Mouse (Mus musculus): Measurements from ENCODE around the gene Isy1. TPM values are rescaled to one million over a fixed set of nuclear protein-coding genes. Genes with fewer than 3 reads are reported as not detected.

Gene Isy1
- total and polyA plus RNA-seq, 3 experiments = 43.8 to 140 (median 77.4) TPM

GRCm38 (mm10) chr6:87777842-87778241, 60.8 kb downstream of the Isy1 start, which contains the start of gene Gp9:
Gene Gp9, plus strand, starts transcription at chr6:87778072.
- Histone ChIP-seq H3K9ac (ENCODE audit: insufficient read depth, low read depth) (no peak within 1 kb of the TSS), H3K79me2 (replicated peaks; ENCODE audit: control insufficient read depth, extremely low read depth, insufficient read depth, poor library complexity, severe bottlenecking) (no peaks in the 10 kb centered on the region), H3K4me2 (ENCODE audit: insufficient read depth, low read depth, poor library complexity, severe bottlenecking) (no peak within 1 kb of the TSS), H3K27me3 (replicated peaks) (no peaks in the 10 kb centered on the region), H3K27ac (ENCODE audit: insufficient read depth, low read depth) (no peak within 1 kb of the TSS), H3K4me3 (replicated peaks in 1 of 3; ENCODE audit: low read depth in 2 of 3, low read length in 2 of 3, poor library complexity in 1 of 3) (no peak within 1 kb of the TSS), H3K9me3 (replicated peaks; ENCODE audit: low read length) (peaks cover 5% of the 10 kb centered on the region), H3K36me3 (replicated peaks in 1 of 2; ENCODE audit: control insufficient read depth in 1 of 2, insufficient read depth in 1 of 2, low read length in 1 of 2) (no peaks in the 10 kb centered on the region), H3K4me1 (ENCODE audit: control insufficient read depth in 1 of 2, insufficient read depth in 2 of 2) (peaks cover 0 to 8% of the 10 kb centered on the region in 2 experiments; a peak in 2 of 4 replicates)
- no peak for TF ChIP-seq TCF12 (IDR thresholded peaks at IDR 0.05; ENCODE audit: low read depth, low read length)
- TF ChIP-seq POLR2A (IDR thresholded peaks at IDR 0.05; ENCODE audit: low read depth, low read length) = no peak
- no peak for TF ChIP-seq ZMIZ1 (IDR thresholded peaks at IDR 0.05; ENCODE audit: low read depth, low read length)
- TF ChIP-seq NELFE (IDR thresholded peaks at IDR 0.05; ENCODE audit: low read depth, low read length) = no peak
- no peak for TF ChIP-seq ZNF384 (IDR thresholded peaks at IDR 0.05; ENCODE audit: low read depth, low read length)
- no peak for TF ChIP-seq E2F4 (IDR thresholded peaks at IDR 0.05; ENCODE audit: insufficient replicate concordance, low read depth, low read length)
- in situ Hi-C loops (cut with MboI; ENCODE audit: low pct_ligation_motif_present, low pct_unique_long_range_greater_than_20kb, low sequenced_read_pairs) (no loop called here), dilution Hi-C loops (cut with MboI; ENCODE audit: extremely low pct_ligation_motif_present, extremely low pct_unique_long_range_greater_than_20kb, low sequenced_read_pairs) (no loop called here)
- DNase-seq (ENCODE audit: extremely low read depth) = no peak

- Histone ChIP-seq H3K4me1 (ENCODE audit: control insufficient read depth in 1 of 2, insufficient read depth in 2 of 2) (peaks cover 0 to 8% of the 10 kb centered on the region in 2 experiments; a peak in 2 of 4 replicates), H3K27ac (ENCODE audit: insufficient read depth, low read depth) (no peak overlapping the region), H3K4me3 (replicated peaks in 1 of 3; ENCODE audit: low read depth in 2 of 3, low read length in 2 of 3, poor library complexity in 1 of 3) (no peak overlapping the region), H3K9ac (ENCODE audit: insufficient read depth, low read depth) (no peak overlapping the region), H3K4me2 (ENCODE audit: insufficient read depth, low read depth, poor library complexity, severe bottlenecking) (no peak overlapping the region), H3K36me3 (replicated peaks in 1 of 2; ENCODE audit: control insufficient read depth in 1 of 2, insufficient read depth in 1 of 2, low read length in 1 of 2) (no peaks in the 10 kb centered on the region), H3K9me3 (replicated peaks; ENCODE audit: low read length) (peaks cover 5% of the 10 kb centered on the region), H3K27me3 (replicated peaks) (no peaks in the 10 kb centered on the region), H3K79me2 (replicated peaks; ENCODE audit: control insufficient read depth, extremely low read depth, insufficient read depth, poor library complexity, severe bottlenecking) (no peaks in the 10 kb centered on the region)
- dilution Hi-C loops (cut with MboI; ENCODE audit: extremely low pct_ligation_motif_present, extremely low pct_unique_long_range_greater_than_20kb, low sequenced_read_pairs) = no loop called here
- no peak for TF ChIP-seq CHD1 (IDR thresholded peaks at IDR 0.05; ENCODE audit: low read depth, low read length)
- TF ChIP-seq RCOR1 (conservative IDR thresholded peaks at IDR 0.05; ENCODE audit: low read depth, low read length) = no peak
- no peak for TF ChIP-seq SIN3A (IDR thresholded peaks at IDR 0.05; ENCODE audit: low read length)
- in situ Hi-C loops (cut with MboI; ENCODE audit: low pct_ligation_motif_present, low pct_unique_long_range_greater_than_20kb, low sequenced_read_pairs) = no loop called here
- no peak for DNase-seq (ENCODE audit: extremely low read depth)
Measured at GRCm38 (mm10) chr6:87776663-87777062, 61.9 kb downstream of the Isy1 start.

- TF ChIP-seq RAD21 (IDR thresholded peaks at IDR 0.05; ENCODE audit: low read depth, low read length) = no peak
- TF ChIP-seq BHLHE40 (IDR thresholded peaks at IDR 0.05; ENCODE audit: low read depth, low read length) = no peak
- TF ChIP-seq ETS1 (conservative IDR thresholded peaks at IDR 0.05; ENCODE audit: low read depth, low read length) = no peak
- no peak for TF ChIP-seq E2F4 (IDR thresholded peaks at IDR 0.05; ENCODE audit: insufficient replicate concordance, low read depth, low read length)
- no peak for TF ChIP-seq CTCF (conservative IDR thresholded peaks at IDR 0.05 in 1 of 2, IDR thresholded peaks at IDR 0.05 in 1 of 2; ENCODE audit: low read depth in 2 of 2, low read length in 2 of 2)
- no peak for TF ChIP-seq MYC (IDR thresholded peaks at IDR 0.05; ENCODE audit: low read depth, low read length)
- TF ChIP-seq MEF2A (IDR thresholded peaks at IDR 0.05; ENCODE audit: borderline replicate concordance, low read depth, low read length) = no peak
- TF ChIP-seq MAX (IDR thresholded peaks at IDR 0.05; ENCODE audit: low read length) = no peak
- H3K9ac ChIP-seq (ENCODE audit: insufficient read depth, low read depth) = no peak overlapping the region
Measured at GRCm38 (mm10) chr6:87775588-87776245, 62.9 kb downstream of the Isy1 start.

More at GRCm38 (mm10) chr6:87775588-87776245, 62.9 kb downstream of the Isy1 start:
- no peaks in the 10 kb centered on the region for H3K27me3 ChIP-seq (replicated peaks)
- H3K4me2 ChIP-seq (ENCODE audit: insufficient read depth, low read depth, poor library complexity, severe bottlenecking) = no peak overlapping the region
- no peak overlapping the region for H3K27ac ChIP-seq (ENCODE audit: insufficient read depth, low read depth)
- peaks cover 0 to 9% of the 10 kb centered on the region in 2 experiments; a peak in 2 of 4 replicates for H3K4me1 ChIP-seq (ENCODE audit: control insufficient read depth in 1 of 2, insufficient read depth in 2 of 2)
- in situ Hi-C loops (cut with MboI; ENCODE audit: low pct_ligation_motif_present, low pct_unique_long_range_greater_than_20kb, low sequenced_read_pairs) = no loop called here
- dilution Hi-C loops (cut with MboI; ENCODE audit: extremely low pct_ligation_motif_present, extremely low pct_unique_long_range_greater_than_20kb, low sequenced_read_pairs) = no loop called here
- peaks cover 5% of the 10 kb centered on the region for H3K9me3 ChIP-seq (replicated peaks; ENCODE audit: low read length)
- no peaks in the 10 kb centered on the region for H3K36me3 ChIP-seq (replicated peaks in 1 of 2; ENCODE audit: control insufficient read depth in 1 of 2, insufficient read depth in 1 of 2, low read length in 1 of 2)
- no peak overlapping the region for H3K4me3 ChIP-seq (replicated peaks in 1 of 3; ENCODE audit: low read depth in 2 of 3, low read length in 2 of 3, poor library complexity in 1 of 3)
- no peak for DNase-seq (ENCODE audit: extremely low read depth)
- H3K79me2 ChIP-seq (replicated peaks; ENCODE audit: control insufficient read depth, extremely low read depth, insufficient read depth, poor library complexity, severe bottlenecking) = no peaks in the 10 kb centered on the region

Measured in CH12.LX (cell line).